Mouse (Mus musculus) myocyte (in vitro differentiated cells): ENCODE data around the gene Rab6a. TPM values are rescaled to one million over a fixed set of nuclear protein-coding genes. Genes with fewer than 3 reads are reported as not detected.

Source experiments
- H3K27me3 ChIP-seq: one replicate; pipeline ENCODE4 v1.6.1; 2011; ENCODE audit not compliant: control insufficient read depth, insufficient read depth, insufficient read length
- H3K36me3 ChIP-seq: one replicate; pipeline ENCODE4 v1.6.1; 2011; ENCODE audit not compliant: control insufficient read depth, insufficient read depth
- H3K4me2 ChIP-seq: one replicate; pipeline ENCODE4 v1.6.1; 2011; ENCODE audit warnings: low read depth, control low read depth
- H3K4me3 ChIP-seq: one replicate; pipeline ENCODE4 v1.5.1; 2011; ENCODE audit warnings: mild to moderate bottlenecking, control low read depth, moderate library complexity
- H3K79me2 ChIP-seq: one replicate; pipeline ENCODE4 v1.6.1; 2011; ENCODE audit not compliant: control insufficient read depth, insufficient read depth
- H3ac ChIP-seq: one replicate; pipeline ENCODE4 v1.6.1; 2011; ENCODE audit not compliant: control insufficient read depth, insufficient read length
- CEBPB ChIP-seq: IDR thresholded peaks from 2 replicates; pipeline ENCODE4 v1.6.1; 2011; ENCODE audit warnings: mild to moderate bottlenecking, moderate library complexity; ENCODE audit not compliant: poor library complexity, insufficient read depth, severe bottlenecking
- E2F4 ChIP-seq: IDR thresholded peaks from one replicate; pipeline ENCODE4 v1.6.1; 2011; ENCODE audit warnings: mild to moderate bottlenecking, control low read depth, moderate library complexity; ENCODE audit not compliant: insufficient read depth
- MAX ChIP-seq: IDR thresholded peaks from one replicate; pipeline ENCODE4 v1.6.1; 2011; ENCODE audit warnings: low read depth, mild to moderate bottlenecking, control low read depth
- MYOD1 ChIP-seq, 3 experiments: IDR thresholded peaks; one replicate each; pipeline ENCODE4 v1.6.1; 2011; ENCODE audit warnings: control low read depth in 2 of 3, low read depth in 2 of 3, mild to moderate bottlenecking in 2 of 3, moderate library complexity in 1 of 3; ENCODE audit not compliant: insufficient read length in 2 of 3, control insufficient read depth in 1 of 3
- MYOG ChIP-seq, 3 experiments: IDR thresholded peaks; one replicate each; pipeline ENCODE4 v1.6.1; 2011; ENCODE audit warnings: control low read depth in 2 of 3, low read depth in 2 of 3, mild to moderate bottlenecking in 2 of 3; ENCODE audit not compliant: insufficient read length in 2 of 3, control insufficient read depth in 1 of 3, insufficient read depth in 1 of 3
- POLR2A ChIP-seq: IDR thresholded peaks from one replicate; pipeline ENCODE4 v1.6.1; 2011; ENCODE audit warnings: low read depth, mild to moderate bottlenecking, control low read depth, moderate library complexity; ENCODE audit not compliant: insufficient read length
- POLR2AphosphoS2 ChIP-seq: IDR thresholded peaks from one replicate; pipeline ENCODE4 v1.6.1; 2011; ENCODE audit warnings: low read depth, control low read depth; ENCODE audit not compliant: insufficient read length
- REST ChIP-seq: IDR thresholded peaks from one replicate; pipeline ENCODE4 v1.6.1; 2011; ENCODE audit warnings: mild to moderate bottlenecking, control low read depth, moderate library complexity; ENCODE audit not compliant: insufficient read depth, insufficient read length
- SRF ChIP-seq: IDR thresholded peaks from one replicate; pipeline ENCODE4 v1.6.1; 2011; ENCODE audit warnings: low read depth; ENCODE audit not compliant: control insufficient read depth, insufficient read length
- TCF12 ChIP-seq: IDR thresholded peaks from one replicate; pipeline ENCODE4 v1.6.1; 2011; ENCODE audit warnings: mild to moderate bottlenecking, control low read depth; ENCODE audit not compliant: poor library complexity, insufficient read depth, severe bottlenecking
- TCF3 ChIP-seq: IDR thresholded peaks from one replicate; pipeline ENCODE4 v1.6.1; 2011; ENCODE audit warnings: low read depth, control low read depth; ENCODE audit not compliant: insufficient read length
- USF1 ChIP-seq: IDR thresholded peaks from one replicate; pipeline ENCODE4 v1.6.1; 2011; ENCODE audit warnings: low read depth, mild to moderate bottlenecking, control low read depth, moderate library complexity
- polyA plus RNA-seq: library from polyadenylated mRNA; unstranded; fragments of >200 nt; fragmentation: generic; extraction: Trizol; gene quantifications from one replicate; pipeline ENCODE4 v1.2.1, GENCODE M21; 2012; ENCODE audit warnings: missing spikeins

Rab6a gene
- polyA plus RNA-seq, 1 experiment, result 48.5 TPM

GRCm38 (mm10) chr7:100662231-100662630 is 55.0 kb downstream of the Rab6a start, which contains the start of gene Plekhb1:
TSS of gene Plekhb1 (minus strand) at chr7:100662414.
- no peaks in the 10 kb centered on the region for H3K27me3 ChIP-seq
- peak within 1 kb of the TSS; percentile 84 for H3K4me2 ChIP-seq
- no peak within 1 kb of the TSS for H3ac ChIP-seq
- H3K36me3 ChIP-seq, result no peaks in the 10 kb centered on the region
- H3K4me3 ChIP-seq, result peak within 1 kb of the TSS; percentile 4
- H3K79me2 ChIP-seq, result no peaks in the 10 kb centered on the region
- TF ChIP-seq POLR2A, result no peak

- peak overlapping the region; percentile 4 for H3K4me3 ChIP-seq
- TF ChIP-seq TCF12, result peak; percentile 36
- TF ChIP-seq E2F4, result no peak
- no peak for TF ChIP-seq SRF
- TF ChIP-seq CEBPB, result no peak
- TF ChIP-seq MYOG (IDR thresholded peaks at IDR 0.05; ENCODE audit: control insufficient read depth in 1 of 3, insufficient read depth in 1 of 3, insufficient read length in 2 of 3, low read depth in 2 of 3), result peak; percentile 71 to 93 (median 82)
- peak; percentile 64 to 95 (median 94) for TF ChIP-seq MYOD1 (IDR thresholded peaks at IDR 0.05; ENCODE audit: control insufficient read depth in 1 of 3, insufficient read length in 2 of 3, low read depth in 2 of 3)
- peak overlapping the region; percentile 84 for H3K4me2 ChIP-seq
- H3K36me3 ChIP-seq, result no peaks in the 10 kb centered on the region
- H3K79me2 ChIP-seq, result no peaks in the 10 kb centered on the region
- H3ac ChIP-seq, result no peak overlapping the region
- H3K27me3 ChIP-seq, result no peaks in the 10 kb centered on the region
Measured at GRCm38 (mm10) chr7:100663190-100663589, 56.0 kb downstream of the Rab6a start.

- no peak overlapping the region for H3ac ChIP-seq
- no peaks in the 10 kb centered on the region for H3K79me2 ChIP-seq
- TF ChIP-seq POLR2AphosphoS2 (no peak), MAX (no peak), CEBPB (no peak), MYOD1 (IDR thresholded peaks at IDR 0.05; ENCODE audit: control insufficient read depth in 1 of 3, insufficient read length in 2 of 3, low read depth in 2 of 3) (no peak), USF1 (no peak), E2F4 (no peak), SRF (no peak), MYOG (IDR thresholded peaks at IDR 0.05; ENCODE audit: control insufficient read depth in 1 of 3, insufficient read depth in 1 of 3, insufficient read length in 2 of 3, low read depth in 2 of 3) (no peak), TCF3 (no peak), REST (no peak), TCF12 (no peak), POLR2A (no peak)
- H3K4me3 ChIP-seq, result peak overlapping the region; percentile 4
- no peaks in the 10 kb centered on the region for H3K27me3 ChIP-seq
- H3K36me3 ChIP-seq, result no peaks in the 10 kb centered on the region
- H3K4me2 ChIP-seq, result peak overlapping the region; percentile 84
Measured at GRCm38 (mm10) chr7:100663729-100664304, 56.6 kb downstream of the Rab6a start.

DNA sequence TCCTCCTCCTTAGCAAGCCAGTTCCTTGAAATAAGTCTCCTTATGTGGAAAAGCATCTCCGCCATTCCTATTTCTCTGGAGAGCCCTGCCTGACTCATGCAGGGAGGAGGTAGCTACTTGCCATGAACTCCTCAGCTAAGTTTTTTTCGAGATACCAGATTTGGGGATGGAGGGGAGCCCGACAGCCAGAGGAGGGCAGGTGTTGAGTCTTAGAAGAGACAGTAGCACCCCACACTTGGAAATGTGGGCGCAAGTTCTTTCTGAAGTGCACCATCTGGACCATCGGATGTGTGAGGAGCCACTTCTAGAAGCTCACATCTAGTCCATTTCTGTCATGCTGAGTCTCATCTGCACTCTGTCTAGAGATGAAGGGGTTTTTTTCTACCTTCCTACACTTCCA is 63.4 kb downstream of the Rab6a start:
- TF ChIP-seq MYOD1 (IDR thresholded peaks at IDR 0.05; ENCODE audit: control insufficient read depth in 1 of 3, insufficient read length in 2 of 3, low read depth in 2 of 3), result no peak
- TF ChIP-seq SRF, result no peak
- TF ChIP-seq MAX, result no peak
- no peak for TF ChIP-seq TCF3
- TF ChIP-seq E2F4, result no peak
- no peaks in the 10 kb centered on the region for H3K36me3 ChIP-seq
- H3K4me2 ChIP-seq, result no peak overlapping the region
- no peak overlapping the region for H3K4me3 ChIP-seq
- no peak overlapping the region for H3ac ChIP-seq
- no peaks in the 10 kb centered on the region for H3K79me2 ChIP-seq
- no peaks in the 10 kb centered on the region for H3K27me3 ChIP-seq

GRCm38 (mm10) chr7:100673452-100673851 is 66.2 kb downstream of the Rab6a start:
- no peak overlapping the region for H3K4me3 ChIP-seq
- no peak overlapping the region for H3ac ChIP-seq
- H3K79me2 ChIP-seq, result no peaks in the 10 kb centered on the region
- H3K4me2 ChIP-seq, result no peak overlapping the region
- TF ChIP-seq MAX (no peak), TCF3 (no peak), REST (no peak), MYOD1 (IDR thresholded peaks at IDR 0.05; ENCODE audit: control insufficient read depth in 1 of 3, insufficient read length in 2 of 3, low read depth in 2 of 3) (no peak), E2F4 (no peak), USF1 (no peak), CEBPB (no peak), TCF12 (no peak), POLR2AphosphoS2 (no peak), SRF (no peak), POLR2A (no peak), MYOG (IDR thresholded peaks at IDR 0.05; ENCODE audit: control insufficient read depth in 1 of 3, insufficient read depth in 1 of 3, insufficient read length in 2 of 3, low read depth in 2 of 3) (no peak)
- H3K27me3 ChIP-seq, result no peaks in the 10 kb centered on the region
- H3K36me3 ChIP-seq, result no peaks in the 10 kb centered on the region
